Mouse (Mus musculus) naive thymus-derived CD4-positive, alpha-beta T cell, adult 2 months (primary cell): Measurements from ENCODE around the gene Tmem80.

Experiments used
- DNase-seq: peaks from one replicate; pipeline ENCODE4 v3.0.0-alpha.2; 2011; ENCODE audit warnings: low read depth

Gene Tmem80

DNA sequence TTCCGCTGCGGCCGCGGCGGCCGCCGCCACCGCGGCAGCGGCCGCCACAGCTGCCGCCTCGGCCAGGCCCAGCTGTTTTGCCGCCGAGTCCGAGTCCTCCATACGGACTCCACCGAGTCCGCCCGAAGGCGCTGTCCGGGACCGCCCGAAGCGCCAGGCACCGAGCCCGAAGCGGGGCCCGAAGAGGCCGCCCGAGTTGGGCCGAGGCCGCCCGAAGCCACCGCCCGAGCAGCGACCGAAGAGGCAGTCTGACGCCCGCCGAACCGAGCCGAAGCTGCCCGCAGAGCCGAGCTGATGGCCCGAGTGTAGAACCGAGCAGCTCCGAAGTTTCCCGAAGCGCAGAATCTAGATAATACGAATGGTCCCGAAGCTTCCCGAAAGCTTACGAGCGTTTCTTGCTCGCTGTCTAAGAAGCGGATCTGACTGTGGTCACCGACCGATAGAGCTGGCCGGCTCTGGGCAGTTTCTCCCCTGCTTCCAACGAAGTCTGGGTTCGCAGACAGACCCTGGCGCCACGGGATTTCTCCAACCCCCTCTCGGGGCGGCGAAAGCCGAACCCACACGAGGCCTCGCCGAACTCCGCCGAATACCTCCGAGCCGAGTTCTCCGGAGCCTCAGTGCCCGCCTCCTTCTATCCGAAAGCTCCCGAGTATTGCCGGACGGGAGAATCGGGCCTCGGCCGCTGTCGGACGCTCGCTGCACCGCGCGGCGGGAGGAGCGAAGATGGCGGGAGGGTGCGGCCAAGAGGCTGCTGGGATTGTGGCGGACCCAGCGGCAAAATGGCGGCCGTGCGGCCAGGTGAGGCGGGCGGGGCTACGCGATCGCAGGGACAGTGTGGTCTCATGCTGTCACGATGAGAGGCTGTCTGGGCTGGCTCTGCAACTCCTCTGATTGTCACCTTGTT, at the start of gene Tmem80, which contains the start of gene Deaf1:
TSS of gene Tmem80 (plus strand) at position 271 of the 904 bp plus-strand sequence.
TSS of gene Deaf1 (minus strand) at position 222 of the 904 bp plus-strand sequence.
- DNase-seq, result peak; percentile 99

- peak; percentile 57 for DNase-seq
These were observed 48.6 kb upstream of the Tmem80 start, which contains the start of gene Sct for GRCm38 (mm10) chr7:141278766-141279590. Gene Sct, minus strand, starts transcription at chr7:141279133.

- no peak for DNase-seq
These were observed 46.1 kb upstream of the Tmem80 start for GRCm38 (mm10) chr7:141281442-141281841.

DNA sequence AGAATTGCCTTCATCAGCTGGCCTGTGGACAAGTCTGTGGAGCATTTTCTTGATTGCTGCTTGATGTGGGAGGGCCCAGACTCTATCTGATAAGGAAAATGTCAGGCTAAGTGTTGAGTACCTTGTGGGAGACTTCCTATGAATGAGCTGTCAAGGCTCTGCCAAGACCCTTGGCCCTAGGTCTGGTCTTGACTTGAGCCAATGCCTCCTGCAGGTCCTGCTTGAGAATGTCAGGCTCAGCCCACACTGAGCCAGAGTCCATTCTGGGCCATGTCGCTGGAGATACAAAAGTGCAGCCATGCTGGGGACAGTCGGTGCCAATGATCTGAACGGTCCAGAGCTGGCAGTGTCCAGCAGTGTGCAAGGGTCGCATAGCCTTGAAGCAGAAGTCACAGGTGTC, 44.8 kb upstream of the Tmem80 start:
- no peak for DNase-seq

DNA sequence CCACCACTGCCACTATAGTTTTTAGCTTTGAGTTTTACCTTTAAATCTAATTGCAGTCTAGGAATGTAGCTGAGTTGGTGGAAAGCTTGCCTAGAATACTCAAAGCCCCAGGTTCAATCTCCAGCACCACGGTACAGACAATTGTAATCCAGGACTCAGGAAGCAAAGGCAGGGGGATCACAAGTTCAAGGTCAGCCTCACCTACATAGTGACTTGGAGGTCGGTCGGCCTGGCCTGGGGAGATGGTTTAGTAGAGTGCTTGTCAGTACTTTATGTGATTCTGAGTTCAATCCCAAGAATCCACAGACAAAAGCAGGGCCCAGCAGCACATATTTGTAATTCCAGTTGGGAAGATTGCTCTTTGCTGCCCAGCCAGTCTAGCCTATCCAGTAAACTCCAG, 39.5 kb upstream of the Tmem80 start:
- no peak for DNase-seq

DNA sequence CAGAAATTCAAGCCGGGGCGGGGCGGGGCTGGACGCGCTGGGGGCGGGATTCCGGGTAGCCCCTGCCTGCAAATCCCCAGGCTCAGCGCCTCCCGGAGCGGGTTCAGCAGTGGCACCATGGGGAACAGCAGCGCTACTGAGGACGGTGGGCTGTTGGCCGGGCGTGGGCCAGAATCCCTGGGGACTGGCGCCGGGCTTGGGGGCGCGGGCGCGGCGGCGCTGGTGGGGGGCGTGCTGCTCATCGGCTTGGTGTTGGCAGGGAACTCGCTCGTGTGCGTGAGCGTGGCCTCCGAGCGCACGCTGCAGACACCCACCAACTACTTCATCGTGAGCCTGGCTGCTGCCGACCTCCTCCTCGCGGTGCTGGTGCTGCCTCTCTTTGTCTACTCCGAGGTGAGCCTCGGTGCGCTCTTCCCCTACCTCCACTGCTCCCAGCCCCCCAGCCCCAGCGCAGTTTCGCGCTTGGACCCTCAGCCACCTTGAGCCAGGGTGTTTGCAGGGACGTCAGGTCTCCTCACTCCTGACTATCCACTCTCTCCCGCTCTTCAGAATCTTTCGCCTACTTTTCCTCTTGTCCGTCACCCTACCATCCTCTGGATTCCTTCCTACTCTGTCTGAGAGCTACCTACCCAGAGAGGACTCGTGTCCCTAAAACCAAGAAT, 35.5 kb upstream of the Tmem80 start, which contains the start of gene Drd4:
TSS of gene Drd4 (plus strand) at position 86 of the 662 bp plus-strand sequence.
- no peak for DNase-seq

- DNase-seq, result no peak
These were observed 34.8 kb upstream of the Tmem80 start for GRCm38 (mm10) chr7:141292583-141293388.

GRCm38 (mm10) chr7:141293852-141294471, 33.6 kb upstream of the Tmem80 start:
- DNase-seq, result no peak

- no peak for DNase-seq
These were observed 33.1 kb upstream of the Tmem80 start for GRCm38 (mm10) chr7:141294479-141294878.

- no peak for DNase-seq
These were observed 29.5 kb upstream of the Tmem80 start for GRCm38 (mm10) chr7:141297926-141298650.

GRCm38 (mm10) chr7:141299175-141299574, 28.4 kb upstream of the Tmem80 start:
- no peak for DNase-seq

- no peak for DNase-seq
These were observed 26.2 kb upstream of the Tmem80 start for GRCm38 (mm10) chr7:141301386-141301785.

DNA sequence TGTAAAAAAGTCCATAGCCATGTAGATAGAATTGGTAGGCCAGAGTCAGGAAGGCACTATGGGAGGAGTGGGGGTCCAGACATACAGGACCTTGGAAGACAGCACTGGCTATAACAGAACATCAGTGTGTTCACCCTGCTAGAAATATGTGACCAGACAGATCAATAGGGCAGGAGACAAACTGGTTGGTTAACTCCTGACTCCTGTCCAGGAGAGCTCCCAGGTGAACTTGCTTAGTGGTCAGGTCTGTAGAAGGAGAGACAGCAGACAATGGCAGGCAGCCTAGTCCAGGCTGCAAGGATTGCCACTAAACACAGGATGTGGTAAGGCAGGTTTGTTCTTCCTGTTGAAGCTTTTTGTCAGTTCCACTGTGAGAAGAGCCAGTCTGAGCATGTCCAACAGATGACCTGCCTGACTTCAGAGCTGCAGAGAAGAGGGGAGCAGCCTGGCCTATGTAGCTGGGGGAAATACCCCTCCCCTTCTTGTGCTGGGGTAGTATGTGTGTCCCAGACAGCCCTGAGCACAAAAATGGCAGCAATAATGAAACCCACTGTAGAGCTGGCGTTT, 24.8 kb upstream of the Tmem80 start:
- peak; percentile 73 for DNase-seq

- no peak for DNase-seq
These were observed 23.0 kb upstream of the Tmem80 start for GRCm38 (mm10) chr7:141304537-141304936.

DNA sequence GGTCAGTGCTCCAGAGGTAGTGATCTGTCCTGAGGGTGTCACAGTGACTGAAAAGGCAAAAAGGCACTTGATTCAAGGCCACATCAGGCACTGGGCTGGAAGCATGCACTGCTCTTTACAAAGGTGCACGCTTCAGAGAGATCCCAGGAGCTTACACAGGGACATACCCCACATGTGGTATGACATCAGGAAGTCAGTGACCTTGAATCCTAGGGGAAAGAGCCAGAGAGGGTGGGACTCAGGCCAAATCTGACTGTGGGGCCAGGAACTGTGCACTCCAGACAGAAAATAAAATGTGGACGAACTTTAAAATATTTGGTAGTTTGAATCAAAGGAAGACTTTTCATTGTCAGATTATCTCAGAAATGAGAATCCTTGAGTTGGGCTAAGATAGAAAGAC, 13.1 kb upstream of the Tmem80 start:
- DNase-seq, result no peak

DNA sequence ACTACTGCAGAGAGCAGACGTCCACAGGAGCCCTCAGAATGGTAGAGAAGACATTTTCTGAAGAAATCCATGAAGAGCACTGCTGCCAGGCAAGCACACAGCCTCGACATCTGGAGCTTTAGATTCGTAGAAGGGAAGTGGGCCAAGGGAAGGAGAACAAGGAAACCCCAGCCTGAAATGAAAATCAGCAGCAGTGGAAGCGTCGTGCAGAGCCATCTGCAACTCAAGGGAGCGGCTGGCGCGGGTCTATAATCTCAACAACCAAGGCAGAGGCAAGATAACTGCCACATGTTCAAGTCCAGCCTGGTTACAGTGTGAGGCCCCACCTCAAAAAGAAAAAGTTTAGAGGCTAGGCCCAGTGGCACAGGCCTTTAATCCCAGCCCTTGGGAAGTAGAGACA, 12.5 kb upstream of the Tmem80 start:
- DNase-seq, result no peak

DNA sequence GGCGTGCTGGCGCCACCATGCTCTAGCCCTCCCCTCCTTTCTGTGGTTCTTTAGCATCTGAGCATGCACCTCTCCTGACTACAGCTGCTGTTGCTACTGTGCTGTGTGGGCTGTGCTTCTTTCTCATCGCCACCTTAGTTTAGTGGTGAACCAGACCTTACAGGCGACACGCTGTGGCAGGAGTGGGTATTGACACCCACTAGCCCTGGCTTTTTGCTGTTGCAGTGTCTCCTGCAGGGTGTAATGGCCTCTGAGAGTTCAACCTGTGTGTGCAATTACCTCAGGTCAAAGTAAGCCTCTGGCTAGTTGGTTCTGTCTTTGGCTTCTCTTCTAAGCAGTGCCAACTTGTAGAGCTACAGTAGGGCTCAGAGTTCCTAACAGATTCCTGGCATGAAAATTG, 11.6 kb upstream of the Tmem80 start:
- peak; percentile 79 for DNase-seq

GRCm38 (mm10) chr7:141317619-141318132, 9.9 kb upstream of the Tmem80 start:
- no peak for DNase-seq

DNA sequence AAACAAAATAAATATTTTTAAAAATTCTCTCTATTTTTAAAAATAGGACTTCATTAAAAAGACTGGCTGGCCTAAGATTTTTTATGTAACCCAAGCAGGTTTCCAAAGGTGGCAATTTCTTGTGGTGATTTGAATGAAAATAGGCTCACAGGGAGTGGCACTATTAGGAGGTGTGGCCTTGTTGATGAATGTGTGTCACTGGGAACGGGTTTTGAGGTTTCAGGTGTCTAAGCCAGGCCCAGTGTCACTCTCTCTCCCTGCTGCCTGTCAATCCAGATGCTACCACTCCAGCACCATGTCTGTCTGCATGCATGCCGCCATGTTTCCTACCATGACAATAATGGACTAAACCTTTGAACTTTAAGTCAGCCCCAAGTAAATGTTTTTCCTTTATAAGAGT, 8.1 kb upstream of the Tmem80 start:
- no peak for DNase-seq

DNA sequence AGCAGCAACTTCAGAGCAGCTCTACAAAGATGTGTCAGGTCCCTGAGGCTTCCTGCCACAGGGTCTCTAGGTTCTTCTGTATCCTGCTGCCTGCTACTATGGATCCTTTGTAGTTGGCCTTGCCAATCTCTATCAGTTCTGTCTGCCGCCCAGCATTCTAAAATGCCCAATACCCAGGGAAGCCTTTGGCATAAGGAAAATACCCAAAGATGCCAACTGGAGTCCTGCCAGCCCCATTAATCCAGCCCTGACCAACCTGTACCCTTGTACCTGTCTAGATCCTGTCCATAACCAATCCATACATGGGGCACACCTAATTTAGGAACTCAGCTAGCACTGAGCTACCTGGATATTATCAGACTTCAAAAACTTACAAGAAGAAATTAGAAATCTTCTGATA, 2.9 kb upstream of the Tmem80 start:
- no peak for DNase-seq
